Mouse (Mus musculus) lung, postnatal 0 days (tissue): ENCODE measurements around the gene Sncg. TPM values are rescaled to one million over a fixed set of nuclear protein-coding genes. Genes with fewer than 3 reads are reported as not detected.

Experiments used
- ATAC-seq: fragments of 200-750 bp; cut with Nextera tagmentation; 2 replicates; pipeline ENCODE4 v1.8.0; 2017; ENCODE audit warnings: moderate library complexity
- DNase-seq: peaks from one replicate; pipeline ENCODE4 v3.0.0-alpha.2; 2016; ENCODE audit warnings: low spot score
- H3K27ac ChIP-seq: fragments of 300-500 bp; sonication (generic); 2 replicates; pipeline ENCODE4 v1.5.1; 2014; ENCODE audit warnings: antibody characterized with exemption, mild to moderate bottlenecking, low read length, mixed read lengths
- H3K27me3 ChIP-seq: fragments of 300-500 bp; sonication (generic); replicated peaks from 2 replicates; pipeline ENCODE4 v1.6.1; 2014; ENCODE audit warnings: low read length, mixed read lengths; ENCODE audit not compliant: insufficient read depth
- H3K36me3 ChIP-seq: fragments of 300-500 bp; sonication (generic); 2 replicates; pipeline ENCODE4 v1.6.1; 2014; ENCODE audit warnings: low read length, mixed read lengths; ENCODE audit not compliant: insufficient read depth
- H3K4me1 ChIP-seq: fragments of 300-500 bp; sonication (generic); 2 replicates; pipeline ENCODE4 v1.6.1; 2014; ENCODE audit warnings: antibody characterized with exemption, low read depth, low read length, mixed read lengths; ENCODE audit not compliant: insufficient read depth
- H3K4me2 ChIP-seq: fragments of 300-500 bp; sonication (generic); replicated peaks from 2 replicates; pipeline ENCODE4 v1.6.1; 2014; ENCODE audit warnings: low read depth, mild to moderate bottlenecking, low read length, moderate library complexity, mixed read lengths
- H3K4me3 ChIP-seq: fragments of 300-500 bp; sonication (generic); 2 replicates; pipeline ENCODE4 v1.5.1; 2014; ENCODE audit warnings: low read depth, low read length
- H3K9ac ChIP-seq: fragments of 300-500 bp; sonication (generic); replicated peaks from 2 replicates; pipeline ENCODE4 v1.6.1; 2014; ENCODE audit warnings: low read depth, mild to moderate bottlenecking
- H3K9me3 ChIP-seq: fragments of 300-500 bp; sonication (generic); 2 replicates; pipeline ENCODE4 v1.6.1; 2016; ENCODE audit warnings: low read length, mixed read lengths
- CTCF ChIP-seq: IDR thresholded peaks from 2 replicates; pipeline ENCODE4 v1.5.1; 2016; ENCODE audit warnings: antibody characterized with exemption, mild to moderate bottlenecking
- EP300 ChIP-seq: IDR thresholded peaks from 2 replicates; pipeline ENCODE4 v1.6.1; 2016; ENCODE audit warnings: antibody characterized with exemption, mild to moderate bottlenecking, control low read depth
- WGBS: fragments of 180-500 bp; shearing (Covaris S2); extraction: QIAGEN DNeasy Blood & Tissue Kit; methylation state at CpG from one replicate; pipeline ENCODE4 v1.1.7; 2014; 5-methylcytosine and 5-hydroxymethylcytosine counted together
- polyA plus RNA-seq: library from polyadenylated mRNA; unstranded; fragments of >200 nt; fragmentation: Nextera tagmentation; extraction: Ambion mirVana; gene quantifications from 2 replicates; pipeline ENCODE4 v1.2.1, GENCODE M21; 2015

Gene Sncg
- polyA plus RNA-seq, 1 experiment from 2014 or later = 2.2 TPM

DNA sequence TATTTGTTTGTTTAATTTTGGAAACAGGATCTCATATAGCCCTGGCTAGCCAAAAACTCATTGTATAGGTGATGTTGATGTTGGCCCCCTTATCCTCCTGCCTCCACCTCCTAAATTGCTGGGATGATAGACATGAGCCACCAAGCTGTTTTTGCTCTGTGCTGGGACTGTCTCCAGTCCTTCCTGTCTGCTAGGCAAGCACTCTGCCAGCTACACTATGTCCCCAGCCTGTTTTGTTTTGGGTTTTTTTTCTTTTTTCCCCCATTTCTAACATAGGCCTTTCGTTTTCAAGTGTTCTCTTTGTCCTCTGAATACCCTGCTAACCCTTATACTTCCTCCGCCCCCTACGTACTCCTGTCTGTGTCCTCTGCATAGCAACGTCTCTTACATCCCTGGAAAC lies 18.7 kb upstream of the Sncg start:
- TF ChIP-seq CTCF (no peak), EP300 (no peak)
- WGBS = 57% methylated on average over 4 of the region's 4 CpGs

DNA sequence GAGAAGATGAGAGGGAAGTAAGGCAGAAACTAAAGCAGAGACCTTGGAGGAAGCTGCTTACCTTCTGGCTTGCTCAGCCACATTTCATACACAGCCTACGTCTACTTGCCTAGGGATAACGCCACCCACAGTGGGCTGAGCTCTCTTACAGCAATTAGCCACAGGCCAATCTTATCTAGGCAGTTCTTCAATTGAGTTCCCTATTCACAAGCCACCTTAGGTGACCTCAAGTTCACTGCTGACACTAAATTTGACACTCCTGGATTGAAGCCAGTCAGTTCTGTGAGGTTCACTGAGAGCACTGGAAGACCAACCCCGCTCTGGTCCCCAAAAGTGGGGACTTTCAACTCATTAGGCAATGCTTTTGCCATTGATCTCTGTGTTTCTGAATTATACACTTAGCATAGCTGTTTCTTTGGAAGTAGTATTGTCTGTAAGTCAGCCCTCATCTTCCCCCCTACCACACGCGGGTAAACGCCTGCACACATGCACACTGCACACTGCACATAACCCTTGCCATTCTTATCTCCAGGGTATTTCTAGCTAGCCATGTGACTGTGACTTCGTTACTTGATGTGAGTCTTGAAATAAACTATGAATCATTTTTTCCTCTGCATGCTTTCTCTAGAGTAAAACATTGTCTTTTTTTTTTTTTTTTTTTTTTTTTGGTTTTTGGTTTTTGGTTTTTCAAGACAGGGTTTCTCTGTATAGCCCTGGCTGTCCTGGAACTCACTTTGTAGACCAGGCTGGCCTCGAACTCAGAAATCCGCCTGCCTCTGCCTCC lies 8.5 kb upstream of the Sncg start:
- 87% methylated on average over 7 of the region's 9 CpGs for WGBS
- Histone ChIP-seq H3K4me3 (no peak overlapping the region), H3K4me1 (0 out of 2 replicates have a peak, but pooled peaks cover 3% of the 10 kb centered on the region), H3K36me3 (no peaks in the 10 kb centered on the region), H3K27me3 (no peaks in the 10 kb centered on the region), H3K27ac (no peak overlapping the region), H3K9ac (no peak overlapping the region), H3K4me2 (no peak overlapping the region), H3K9me3 (no peaks in the 10 kb centered on the region)
- no peak for TF ChIP-seq EP300
- no peak for TF ChIP-seq CTCF
- no peak for DNase-seq
- ATAC-seq = no peak

More for the DNA sequence above, 18.7 kb upstream of the Sncg start:
- H3K4me2 ChIP-seq = no peak overlapping the region
- ATAC-seq (no peak), DNase-seq (no peak)
- no peaks in the 10 kb centered on the region for H3K36me3 ChIP-seq
- H3K27ac ChIP-seq = no peak overlapping the region
- H3K4me3 ChIP-seq = no peak overlapping the region
- H3K9ac ChIP-seq = no peak overlapping the region
- H3K4me1 ChIP-seq = no peaks in the 10 kb centered on the region
- no peaks in the 10 kb centered on the region for H3K27me3 ChIP-seq
- no peaks in the 10 kb centered on the region for H3K9me3 ChIP-seq

DNA sequence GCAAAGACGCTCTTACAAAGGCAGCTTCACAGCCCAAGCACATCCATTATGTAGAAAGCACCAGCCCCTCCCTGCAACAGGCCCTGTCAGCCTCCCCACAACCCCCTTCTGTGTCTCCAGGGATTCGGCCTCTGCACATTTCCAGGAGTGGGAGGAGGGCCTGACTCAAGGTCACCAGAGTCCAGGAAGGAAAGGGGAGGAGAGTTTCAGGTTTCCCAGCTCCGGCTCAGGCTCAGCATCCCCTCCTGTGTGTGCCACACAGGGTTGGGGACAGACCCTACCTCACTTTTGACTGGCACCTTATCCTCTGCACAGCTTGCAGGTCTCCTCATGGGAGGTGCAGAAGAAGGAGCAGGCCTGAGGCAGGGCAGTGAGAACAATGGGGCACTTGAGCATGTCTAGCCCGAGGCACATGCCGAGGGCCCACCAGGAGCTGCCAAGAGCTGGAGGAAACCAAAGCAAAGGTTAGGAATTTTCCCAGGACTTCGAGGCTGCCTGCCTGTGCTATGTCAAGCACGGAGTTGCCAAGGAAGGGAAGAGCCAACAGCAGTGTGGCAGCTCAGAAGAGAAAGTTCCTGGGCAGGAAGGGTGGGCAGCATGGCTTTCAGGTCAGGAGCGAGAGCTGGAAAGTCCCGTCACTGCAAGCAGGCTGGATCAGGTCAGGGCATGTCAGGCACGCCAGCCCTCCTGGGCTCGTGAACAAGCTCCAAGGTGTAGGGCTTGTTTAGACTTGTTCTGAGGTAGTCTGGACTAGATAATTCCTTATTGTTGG lies 4.2 kb upstream of the Sncg start:
- Histone ChIP-seq H3K36me3 (no peaks in the 10 kb centered on the region), H3K27ac (peak overlapping the region; percentile 54), H3K4me2 (no peak overlapping the region), H3K4me1 (0 out of 2 replicates have a peak, but pooled peaks cover 4% of the 10 kb centered on the region), H3K9ac (no peak overlapping the region), H3K4me3 (no peak overlapping the region), H3K27me3 (no peaks in the 10 kb centered on the region), H3K9me3 (no peaks in the 10 kb centered on the region)
- TF ChIP-seq CTCF (no peak), EP300 (no peak)
- ATAC-seq (peak; percentile 60), DNase-seq (peak; percentile 23)
- WGBS = 26% methylated on average over 11 of the region's 11 CpGs

DNA sequence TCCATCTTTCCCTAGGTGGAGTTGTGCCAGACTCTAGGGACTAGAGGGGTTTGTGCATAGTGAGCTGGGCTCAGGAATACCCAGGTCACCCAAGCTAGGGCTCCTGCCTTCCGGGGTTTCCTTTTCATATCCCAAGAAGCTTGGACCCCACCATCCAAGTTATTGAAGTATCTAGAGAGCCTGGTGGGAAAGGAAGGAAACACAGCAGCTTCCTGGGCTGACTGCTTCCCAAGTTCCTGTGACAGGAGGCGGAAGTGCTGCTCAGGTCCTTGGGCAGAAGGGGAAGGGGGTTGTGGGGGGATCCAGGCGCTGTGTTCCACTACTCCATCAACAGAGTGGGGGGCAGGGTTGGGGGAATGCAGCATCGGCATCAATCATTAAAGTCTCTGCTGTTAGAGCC lies 2.5 kb upstream of the Sncg start:
- H3K27me3 ChIP-seq = no peaks in the 10 kb centered on the region
- TF ChIP-seq EP300 = no peak
- no peak for TF ChIP-seq CTCF
- no peak overlapping the region for H3K9ac ChIP-seq
- no peak overlapping the region for H3K4me3 ChIP-seq
- ATAC-seq (no peak), DNase-seq (no peak)
- H3K27ac ChIP-seq = peak overlapping the region; percentile 2; the same call in 1 of the 2 replicates
- H3K4me1 ChIP-seq = 0 out of 2 replicates have a peak, but pooled peaks cover 4% of the 10 kb centered on the region
- peak overlapping the region; percentile 30; the same call in 1 of the 2 replicates for H3K4me2 ChIP-seq
- WGBS = 74% methylated on average over 4 of the region's 4 CpGs
- no peaks in the 10 kb centered on the region for H3K9me3 ChIP-seq
- no peaks in the 10 kb centered on the region for H3K36me3 ChIP-seq

- Histone ChIP-seq H3K27me3 (no peaks in the 10 kb centered on the region), H3K27ac (no peak overlapping the region), H3K4me1 (0 out of 2 replicates have a peak, but pooled peaks cover 4% of the 10 kb centered on the region), H3K9me3 (no peaks in the 10 kb centered on the region), H3K4me2 (peak overlapping the region; percentile 30), H3K4me3 (peak overlapping the region; percentile 19), H3K9ac (no peak overlapping the region), H3K36me3 (no peaks in the 10 kb centered on the region)
- DNase-seq = no peak
- 0 out of 2 replicates have a peak, but pooled peaks have one; percentile 15 for TF ChIP-seq CTCF
- TF ChIP-seq EP300 = no peak
- 78% methylated on average over 5 of the region's 5 CpGs for WGBS
- ATAC-seq = no peak
Measured at GRCm38 (mm10) chr14:34375941-34376340, 1.4 kb upstream of the Sncg start.

DNA sequence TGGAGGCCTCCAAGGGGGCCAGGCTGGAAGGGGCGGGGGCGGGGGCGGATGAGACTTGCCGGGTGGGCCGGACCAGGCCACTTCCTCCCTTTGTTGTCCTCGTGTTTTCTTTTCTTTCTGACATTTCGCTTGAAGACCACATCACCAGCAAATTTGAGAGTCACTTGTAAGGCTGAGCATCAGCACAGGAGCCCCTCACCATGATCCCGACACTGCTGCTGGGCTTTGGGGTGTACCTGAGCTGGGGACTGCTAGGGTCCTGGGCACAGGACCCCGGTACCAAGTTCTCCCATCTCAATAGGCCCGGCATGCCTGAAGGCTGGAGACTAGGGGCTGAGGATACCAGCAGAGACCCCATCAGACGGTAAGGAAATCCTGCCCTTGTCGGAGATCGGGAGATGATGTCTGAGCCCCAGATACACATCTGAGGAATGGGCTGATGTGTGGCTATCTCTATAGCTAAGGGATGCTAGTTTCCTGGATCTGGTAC lies 871 bp upstream of the Sncg start, which contains the start of gene Mmrn2:
Gene Mmrn2 (plus strand): TSS at position 51 of the 490 bp plus-strand sequence.
- no peak for DNase-seq
- TF ChIP-seq CTCF (no peak), EP300 (no peak)
- 60% methylated on average over 12 of the region's 13 CpGs for WGBS
- Histone ChIP-seq H3K9me3 (no peaks in the 10 kb centered on the region), H3K4me1 (0 out of 2 replicates have a peak, but pooled peaks cover 4% of the 10 kb centered on the region), H3K27me3 (no peaks in the 10 kb centered on the region), H3K36me3 (no peaks in the 10 kb centered on the region), H3K27ac (no peak within 1 kb of the TSS), H3K4me2 (peak within 1 kb of the TSS; percentile 30), H3K4me3 (peak within 1 kb of the TSS; percentile 19), H3K9ac (no peak within 1 kb of the TSS)
- no peak for ATAC-seq
